Mouse (Mus musculus): ENCODE measurements at regions not wholly inside any gene's neighbourhood (a gene's known extent, or its start where the extent isn't known, plus 50 kb on each side); places are given as distances from the start of the nearest gene placed in this dataset.
A peak's percentile ranks its signal among the peaks of the same experiment; 100 is the strongest.

- DNase-seq (ENCODE audit: inconsistent age in 2 of 2, low spot score in 1 of 2): no peak
Measured at GRCm38 (mm10) chr3:10697698-10698452, 362.4 kb upstream of the Gm38303 start.

GRCm38 (mm10) chr3:10685501-10685951, 350.0 kb upstream of the Gm38303 start:
- peak in 1 of 2 experiments; percentile 22 for DNase-seq (ENCODE audit: inconsistent age in 2 of 2, low spot score in 1 of 2)

GRCm38 (mm10) chr3:10684885-10685500, 349.5 kb upstream of the Gm38303 start:
- peak; percentile 26 to 65 for DNase-seq (ENCODE audit: inconsistent age in 2 of 2, low spot score in 1 of 2)

- DNase-seq (ENCODE audit: inconsistent age in 2 of 2, low spot score in 1 of 2): no peak
Measured at GRCm38 (mm10) chr3:10681938-10682337, 346.5 kb upstream of the Gm38303 start.

GRCm38 (mm10) chr3:10647975-10648511, 312.6 kb upstream of the Gm38303 start:
- DNase-seq (ENCODE audit: inconsistent age in 2 of 2, low spot score in 1 of 2): no peak

Data from adrenal gland, adult (tissue).